Mouse (Mus musculus) c-Kit-negative CD71-positive TER-119-positive erythroid progenitor cells, embryonic 14.5 days (primary cell): ENCODE data around the gene D13Ertd608e.
"Not testable (repeated sequence)": the region's sequence is repeated elsewhere in the genome, so short reads cannot be mapped to it uniquely, and the experiment has no call there.

Source experiments
- DNase-seq: peaks from one replicate; pipeline ENCODE4 v3.0.0-alpha.2; 2013; ENCODE audit warnings: low read depth, low spot score

The D13Ertd608e gene

GRCm38 (mm10) chr13:119835320-119836056, at the start of gene D13Ertd608e:
Gene D13Ertd608e (plus strand): TSS chr13:119836006.
- not testable (repeated sequence) for DNase-seq

GRCm38 (mm10) chr13:119789851-119790717, 45.7 kb upstream of the D13Ertd608e start:
- peak; percentile 27 for DNase-seq

GRCm38 (mm10) chr13:119790761-119791579, 44.8 kb upstream of the D13Ertd608e start, which contains the start of gene Zfp131:
Gene Zfp131 (minus strand): TSS chr13:119790889.
- DNase-seq: peak; percentile 81

GRCm38 (mm10) chr13:119791580-119792135, 44.1 kb upstream of the D13Ertd608e start:
- no peak for DNase-seq

GRCm38 (mm10) chr13:119792791-119793404, 42.9 kb upstream of the D13Ertd608e start:
- no peak for DNase-seq

- DNase-seq: no peak
These were observed 38.1 kb upstream of the D13Ertd608e start for GRCm38 (mm10) chr13:119797656-119798055.

GRCm38 (mm10) chr13:119808937-119809336, 26.9 kb upstream of the D13Ertd608e start:
- no peak for DNase-seq

GRCm38 (mm10) chr13:119810031-119810430, 25.8 kb upstream of the D13Ertd608e start:
- DNase-seq: no peak

GRCm38 (mm10) chr13:119816798-119817197, 19.0 kb upstream of the D13Ertd608e start:
- DNase-seq: no peak

GRCm38 (mm10) chr13:119817579-119818206, 18.1 kb upstream of the D13Ertd608e start:
- no peak for DNase-seq

- DNase-seq: not testable (repeated sequence)
These were observed 5.7 kb upstream of the D13Ertd608e start, which contains the start of gene AF067063 for GRCm38 (mm10) chr13:119830116-119830515. Gene AF067063 (minus strand): TSS chr13:119830216.

- not testable (repeated sequence) for DNase-seq
These were observed 562 bp downstream of the D13Ertd608e start for GRCm38 (mm10) chr13:119836324-119836811.

GRCm38 (mm10) chr13:119837719-119838337, 2.0 kb downstream of the D13Ertd608e start:
- DNase-seq: not testable (repeated sequence)

- not testable (repeated sequence) for DNase-seq
These were observed 4.2 kb downstream of the D13Ertd608e start for GRCm38 (mm10) chr13:119839982-119840381.

GRCm38 (mm10) chr13:119862399-119862798, 26.6 kb downstream of the D13Ertd608e start:
- not testable (repeated sequence) for DNase-seq

GRCm38 (mm10) chr13:119864395-119864999, 28.7 kb downstream of the D13Ertd608e start:
- DNase-seq: not testable (repeated sequence)

- DNase-seq: not testable (repeated sequence)
These were observed 51.1 kb downstream of the D13Ertd608e start for GRCm38 (mm10) chr13:119886896-119887295.

- not testable (repeated sequence) for DNase-seq
These were observed 58.9 kb downstream of the D13Ertd608e start, which contains the start of gene Tcstv1 for GRCm38 (mm10) chr13:119894685-119895084. Gene Tcstv1 (minus strand): TSS chr13:119894785.
